Mouse (Mus musculus) Muller cell, postnatal 12 days (primary cell): ENCODE data around the gene Pigc.

Experiments used
- DNase-seq: peaks from one replicate; pipeline ENCODE4 v3.0.0-alpha.2; 2015; ENCODE audit errors: inconsistent ontology term

Pigc gene

GRCm38 (mm10) chr1:161976255-161977182 lies 7.5 kb downstream of the Pigc start:
- peak; percentile 78 for DNase-seq

GRCm38 (mm10) chr1:161977331-161977730 lies 8.3 kb downstream of the Pigc start:
- DNase-seq, result no peak

- no peak for DNase-seq
These were observed 9.3 kb downstream of the Pigc start for GRCm38 (mm10) chr1:161978173-161978700.

- no peak for DNase-seq
These were observed 10.6 kb downstream of the Pigc start, which contains the start of gene 4930558K02Rik for GRCm38 (mm10) chr1:161979536-161979935. Gene 4930558K02Rik, minus strand, starts transcription at chr1:161979636.

- no peak for DNase-seq
These were observed 11.1 kb downstream of the Pigc start for GRCm38 (mm10) chr1:161980046-161980445.

GRCm38 (mm10) chr1:161980626-161981298 lies 11.8 kb downstream of the Pigc start:
- no peak for DNase-seq

- DNase-seq, result no peak
These were observed 14.5 kb downstream of the Pigc start for GRCm38 (mm10) chr1:161983451-161983850.

- no peak for DNase-seq
These were observed 15.1 kb downstream of the Pigc start for GRCm38 (mm10) chr1:161983979-161984566.

- no peak for DNase-seq
These were observed 21.9 kb downstream of the Pigc start for GRCm38 (mm10) chr1:161990684-161991578.

GRCm38 (mm10) chr1:161991846-161992245 lies 22.9 kb downstream of the Pigc start:
- no peak for DNase-seq

- DNase-seq, result no peak
These were observed 23.4 kb downstream of the Pigc start for GRCm38 (mm10) chr1:161992389-161992788.

- DNase-seq, result no peak
These were observed 29.8 kb downstream of the Pigc start for GRCm38 (mm10) chr1:161998781-161999180.

GRCm38 (mm10) chr1:161999338-161999737 lies 30.4 kb downstream of the Pigc start:
- no peak for DNase-seq

GRCm38 (mm10) chr1:161999882-162000371 lies 30.9 kb downstream of the Pigc start:
- DNase-seq, result peak; percentile 95

- no peak for DNase-seq
These were observed 32.3 kb downstream of the Pigc start for GRCm38 (mm10) chr1:162001328-162001727.

- peak; percentile 97 for DNase-seq
These were observed 34.9 kb downstream of the Pigc start for GRCm38 (mm10) chr1:162003729-162004517.

GRCm38 (mm10) chr1:162004518-162004780 lies 35.5 kb downstream of the Pigc start:
- no peak for DNase-seq

GRCm38 (mm10) chr1:162004821-162005770 lies 36.1 kb downstream of the Pigc start:
- DNase-seq, result no peak

- DNase-seq, result no peak
These were observed 37.1 kb downstream of the Pigc start for GRCm38 (mm10) chr1:162006109-162006508.
